Mouse (Mus musculus) lung, embryonic 15.5 days (tissue): ENCODE measurements around the gene Tek. TPM values are rescaled to one million over a fixed set of nuclear protein-coding genes. Genes with fewer than 3 reads are reported as not detected.

Experiments
- ATAC-seq: fragments of 200-750 bp; cut with Nextera tagmentation; 2 replicates; pipeline ENCODE4 v1.8.0; 2017; ENCODE audit warnings: moderate number of reproducible peaks, borderline replicate concordance; ENCODE audit not compliant: low FRiP score, low TSS enrichment; ENCODE audit errors: extremely low read depth
- H3K27ac ChIP-seq: fragments of 300-500 bp; sonication (generic); 2 replicates; pipeline ENCODE4 v1.5.1; 2015; ENCODE audit warnings: moderate library complexity, mild to moderate bottlenecking, inconsistent platforms
- H3K27me3 ChIP-seq: fragments of 300-500 bp; sonication (generic); 2 replicates; pipeline ENCODE4 v1.6.1; 2015; ENCODE audit warnings: inconsistent platforms
- H3K36me3 ChIP-seq: fragments of 300-500 bp; sonication (generic); 2 replicates; pipeline ENCODE4 v1.6.1; 2015; ENCODE audit warnings: inconsistent platforms
- H3K4me1 ChIP-seq: fragments of 300-500 bp; sonication (generic); 2 replicates; pipeline ENCODE4 v1.6.1; 2015; ENCODE audit warnings: inconsistent platforms
- H3K4me2 ChIP-seq: fragments of 300-500 bp; sonication (generic); 2 replicates; pipeline ENCODE4 v1.6.1; 2015; ENCODE audit warnings: inconsistent platforms, mild to moderate bottlenecking, moderate library complexity
- H3K4me3 ChIP-seq: fragments of 300-500 bp; sonication (generic); 2 replicates; pipeline ENCODE4 v1.5.1; 2015; ENCODE audit warnings: mild to moderate bottlenecking, inconsistent platforms
- H3K9ac ChIP-seq: fragments of 300-500 bp; sonication (generic); 2 replicates; pipeline ENCODE4 v1.6.1; 2015; ENCODE audit warnings: inconsistent platforms
- H3K9me3 ChIP-seq: fragments of 300-500 bp; sonication (generic); 2 replicates; pipeline ENCODE4 v1.6.1; 2016; ENCODE audit warnings: inconsistent platforms
- WGBS: fragments of 180-500 bp; shearing (Covaris S2); methylation state at CpG from one replicate; pipeline ENCODE4 v1.1.7; 2015; 5-methylcytosine and 5-hydroxymethylcytosine counted together
- polyA plus RNA-seq: library from polyadenylated mRNA; unstranded; fragments of >200 nt; fragmentation: Nextera tagmentation; extraction: Ambion mirVana; gene quantifications from 2 replicates; pipeline ENCODE4 v1.2.1, GENCODE M21; 2015

Tek gene
- polyA plus RNA-seq, 1 experiment from 2014 or later = 41.8 TPM

GRCm38 (mm10) chr4:94737326-94738295 lies 1.5 kb upstream of the Tek start:
- Histone ChIP-seq H3K36me3 (no peaks in the 10 kb centered on the region), H3K27ac (no peak overlapping the region), H3K9ac (no peak overlapping the region), H3K9me3 (no peaks in the 10 kb centered on the region), H3K4me1 (peaks cover 12% of the 10 kb centered on the region), H3K27me3 (no peaks in the 10 kb centered on the region), H3K4me2 (no peak overlapping the region), H3K4me3 (no peak overlapping the region)
- WGBS = 39% methylated on average over 5 of the region's 5 CpGs
- ATAC-seq = no peak

GRCm38 (mm10) chr4:94741824-94742223 lies 2.7 kb downstream of the Tek start:
- Histone ChIP-seq H3K4me2 (peak overlapping the region; percentile 37; the same call in 1 of the 2 replicates), H3K4me1 (peaks cover 32% of the 10 kb centered on the region), H3K27ac (no peak overlapping the region), H3K9me3 (no peaks in the 10 kb centered on the region), H3K4me3 (no peak overlapping the region), H3K27me3 (no peaks in the 10 kb centered on the region), H3K9ac (no peak overlapping the region), H3K36me3 (no peaks in the 10 kb centered on the region)
- no peak for ATAC-seq
- WGBS = 31% methylated on average over 1 of the region's 1 CpGs

GRCm38 (mm10) chr4:94745749-94746148 lies 6.7 kb downstream of the Tek start:
- no peaks in the 10 kb centered on the region for H3K36me3 ChIP-seq
- H3K4me1 ChIP-seq = peaks cover 26% of the 10 kb centered on the region
- no peak overlapping the region for H3K4me3 ChIP-seq
- H3K27me3 ChIP-seq = no peaks in the 10 kb centered on the region
- WGBS = 44% methylated on average over 3 of the region's 3 CpGs
- no peaks in the 10 kb centered on the region for H3K9me3 ChIP-seq
- no peak overlapping the region for H3K9ac ChIP-seq
- peak overlapping the region; percentile 59 for H3K27ac ChIP-seq
- no peak overlapping the region for H3K4me2 ChIP-seq
- ATAC-seq = no peak

- no peaks in the 10 kb centered on the region for H3K36me3 ChIP-seq
- H3K27ac ChIP-seq = peak overlapping the region; percentile 59
- WGBS = 15% methylated on average over 7 of the region's 7 CpGs
- H3K4me1 ChIP-seq = peaks cover 26% of the 10 kb centered on the region
- no peak overlapping the region for H3K9ac ChIP-seq
- ATAC-seq = peak; percentile 81; the same call in 1 of the 2 replicates
- H3K4me3 ChIP-seq = no peak overlapping the region
- H3K4me2 ChIP-seq = no peak overlapping the region
- no peaks in the 10 kb centered on the region for H3K27me3 ChIP-seq
- no peaks in the 10 kb centered on the region for H3K9me3 ChIP-seq
Measured at GRCm38 (mm10) chr4:94746387-94746811, 7.3 kb downstream of the Tek start.

DNA sequence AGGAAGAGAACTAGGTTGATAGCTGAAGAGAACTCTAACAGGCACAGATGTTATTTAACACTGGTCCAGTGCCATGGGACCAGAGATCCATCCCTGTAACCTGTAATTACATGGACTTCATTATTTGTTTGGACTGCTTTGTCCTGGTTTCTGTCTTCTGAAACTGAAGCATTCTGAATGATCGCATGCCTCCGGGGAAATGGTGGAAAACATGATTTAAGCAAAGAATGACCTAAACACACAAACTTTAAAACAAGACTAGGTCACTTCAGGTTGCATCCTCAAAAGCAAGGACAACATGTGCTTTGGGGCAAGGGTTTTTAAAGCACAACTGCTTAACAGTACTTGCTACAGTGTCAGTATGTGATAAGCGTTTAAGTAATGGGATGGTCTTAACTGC lies 8.2 kb downstream of the Tek start:
- no peaks in the 10 kb centered on the region for H3K9me3 ChIP-seq
- H3K27ac ChIP-seq = no peak overlapping the region
- H3K4me1 ChIP-seq = peaks cover 34% of the 10 kb centered on the region
- no peaks in the 10 kb centered on the region for H3K27me3 ChIP-seq
- H3K9ac ChIP-seq = no peak overlapping the region
- H3K4me3 ChIP-seq = no peak overlapping the region
- no peak overlapping the region for H3K4me2 ChIP-seq
- no peak for ATAC-seq
- 73% methylated on average over 3 of the region's 3 CpGs for WGBS
- no peaks in the 10 kb centered on the region for H3K36me3 ChIP-seq

GRCm38 (mm10) chr4:94752512-94752911 lies 13.4 kb downstream of the Tek start:
- 14% methylated on average over 9 of the region's 9 CpGs for WGBS
- H3K4me2 ChIP-seq = peak overlapping the region; percentile 40

DNA sequence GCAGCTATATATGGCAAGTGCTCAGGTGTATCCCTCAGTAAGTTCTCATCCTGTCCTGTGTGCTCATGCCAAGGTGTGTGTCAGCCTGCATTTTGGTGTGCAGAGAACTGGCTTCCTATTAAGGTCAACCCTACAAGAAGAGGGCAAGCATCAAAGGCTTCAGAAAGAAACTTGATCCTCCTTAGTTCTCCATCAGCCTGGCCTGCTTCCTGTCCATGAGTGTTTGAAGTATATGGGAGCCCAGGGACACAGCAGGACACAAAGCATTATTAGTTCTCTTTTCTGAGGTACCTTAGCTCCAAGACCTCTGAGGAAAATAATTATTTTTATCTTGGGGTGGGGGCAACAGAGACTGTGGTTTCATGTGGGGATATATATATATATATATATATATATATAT lies 26.1 kb downstream of the Tek start:
- no peaks in the 10 kb centered on the region for H3K4me1 ChIP-seq
- no peaks in the 10 kb centered on the region for H3K27me3 ChIP-seq
- H3K36me3 ChIP-seq = no peaks in the 10 kb centered on the region
- H3K4me3 ChIP-seq = no peak overlapping the region
- no peak overlapping the region for H3K4me2 ChIP-seq
- no peak overlapping the region for H3K9ac ChIP-seq
- H3K27ac ChIP-seq = no peak overlapping the region
- no peaks in the 10 kb centered on the region for H3K9me3 ChIP-seq
- ATAC-seq = no peak

More at GRCm38 (mm10) chr4:94752512-94752911, 13.4 kb downstream of the Tek start:
- ATAC-seq = peak; percentile 97
- peak overlapping the region; percentile 47 for H3K27ac ChIP-seq
- no peaks in the 10 kb centered on the region for H3K9me3 ChIP-seq
- no peaks in the 10 kb centered on the region for H3K27me3 ChIP-seq
- H3K4me1 ChIP-seq = peaks cover 13% of the 10 kb centered on the region
- H3K4me3 ChIP-seq = 0 out of 2 replicates have a peak overlapping the region, but pooled peaks have one; percentile 4
- H3K9ac ChIP-seq = no peak overlapping the region
- H3K36me3 ChIP-seq = no peaks in the 10 kb centered on the region

GRCm38 (mm10) chr4:94766176-94766575 lies 27.1 kb downstream of the Tek start:
- no peaks in the 10 kb centered on the region for H3K9me3 ChIP-seq
- no peaks in the 10 kb centered on the region for H3K27me3 ChIP-seq
- no peak overlapping the region for H3K4me2 ChIP-seq
- ATAC-seq = no peak
- 69% methylated on average over 7 of the region's 7 CpGs for WGBS
- H3K4me1 ChIP-seq = no peaks in the 10 kb centered on the region
- H3K4me3 ChIP-seq = no peak overlapping the region
- H3K36me3 ChIP-seq = no peaks in the 10 kb centered on the region
- no peak overlapping the region for H3K27ac ChIP-seq
- no peak overlapping the region for H3K9ac ChIP-seq

DNA sequence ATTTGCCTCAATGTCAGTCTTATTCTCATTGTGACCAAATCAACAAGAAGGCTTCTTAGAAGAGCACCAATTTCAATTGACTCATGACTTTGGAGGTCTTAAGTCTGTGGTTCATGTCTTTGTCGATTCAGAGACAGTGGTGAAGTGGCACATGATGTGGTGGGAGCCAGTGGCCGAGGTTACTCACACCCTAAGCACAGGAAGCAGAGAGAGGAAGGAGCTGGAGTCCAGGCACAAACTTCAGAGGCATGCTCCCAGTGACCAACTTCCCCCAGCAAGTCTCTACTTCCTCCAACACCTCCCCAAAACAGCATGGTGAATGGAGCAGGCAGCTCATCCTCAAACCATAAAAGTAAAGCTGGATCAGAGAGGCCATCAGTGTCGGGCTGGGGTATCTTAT lies 29.5 kb downstream of the Tek start:
- no peaks in the 10 kb centered on the region for H3K36me3 ChIP-seq
- no peak for ATAC-seq
- H3K4me1 ChIP-seq = no peaks in the 10 kb centered on the region
- no peak overlapping the region for H3K4me2 ChIP-seq
- H3K9me3 ChIP-seq = no peaks in the 10 kb centered on the region
- H3K9ac ChIP-seq = no peak overlapping the region
- no peak overlapping the region for H3K27ac ChIP-seq
- no peak overlapping the region for H3K4me3 ChIP-seq
- H3K27me3 ChIP-seq = no peaks in the 10 kb centered on the region
- 58% methylated on average over 3 of the region's 3 CpGs for WGBS

DNA sequence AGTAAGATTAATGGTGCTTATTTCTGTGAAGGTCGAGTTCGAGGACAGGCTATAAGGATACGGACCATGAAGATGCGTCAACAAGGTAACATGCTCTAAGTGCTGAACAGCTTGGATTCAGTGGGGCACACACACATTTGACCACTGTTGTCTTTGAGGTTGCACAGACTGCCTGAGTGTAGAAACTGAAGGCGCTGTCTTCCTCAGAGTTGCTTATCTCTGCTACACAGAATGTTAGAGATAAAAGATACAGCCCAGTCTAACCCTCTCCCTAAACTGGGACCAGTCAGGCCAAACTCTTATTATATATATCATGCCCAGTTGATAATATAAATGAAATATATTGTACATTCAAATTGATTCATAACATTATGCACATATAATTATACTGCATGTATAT lies 42.0 kb downstream of the Tek start:
- Histone ChIP-seq H3K27ac (no peak overlapping the region), H3K9ac (no peak overlapping the region), H3K27me3 (no peaks in the 10 kb centered on the region), H3K4me1 (no peaks in the 10 kb centered on the region), H3K36me3 (no peaks in the 10 kb centered on the region), H3K9me3 (no peaks in the 10 kb centered on the region), H3K4me2 (no peak overlapping the region), H3K4me3 (no peak overlapping the region)
- WGBS = 85% methylated on average over 5 of the region's 5 CpGs
- no peak for ATAC-seq

- ATAC-seq = no peak
- no peak overlapping the region for H3K27ac ChIP-seq
- H3K9me3 ChIP-seq = no peaks in the 10 kb centered on the region
- H3K36me3 ChIP-seq = no peaks in the 10 kb centered on the region
- H3K4me1 ChIP-seq = no peaks in the 10 kb centered on the region
- no peak overlapping the region for H3K4me2 ChIP-seq
- H3K27me3 ChIP-seq = no peaks in the 10 kb centered on the region
- H3K4me3 ChIP-seq = no peak overlapping the region
- H3K9ac ChIP-seq = no peak overlapping the region
- 93% methylated on average over 2 of the region's 2 CpGs for WGBS
Measured at GRCm38 (mm10) chr4:94785921-94786320, 46.8 kb downstream of the Tek start.

DNA sequence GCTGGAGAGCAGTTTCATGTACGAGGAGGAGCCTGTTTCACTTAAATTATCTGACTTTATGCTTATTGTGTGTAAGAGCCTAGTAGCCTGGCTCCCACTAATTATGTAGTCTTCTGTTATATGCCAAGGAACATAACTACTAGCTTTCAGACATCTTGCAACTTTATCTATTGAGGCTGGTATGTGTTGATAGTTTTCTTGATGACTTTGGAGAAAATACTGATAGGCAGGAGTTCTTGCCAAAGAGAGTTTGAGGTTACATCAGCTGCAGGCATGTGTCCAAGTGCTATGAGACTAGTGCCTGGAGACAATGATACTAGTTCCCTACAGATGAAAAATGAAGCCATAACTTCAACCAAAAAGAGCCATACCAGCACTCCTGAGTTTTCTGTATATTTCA lies 64.1 kb downstream of the Tek start:
- Histone ChIP-seq H3K4me2 (no peak overlapping the region), H3K9ac (no peak overlapping the region), H3K4me1 (no peaks in the 10 kb centered on the region), H3K27me3 (no peaks in the 10 kb centered on the region), H3K27ac (no peak overlapping the region), H3K9me3 (no peaks in the 10 kb centered on the region), H3K36me3 (no peaks in the 10 kb centered on the region), H3K4me3 (no peak overlapping the region)
- ATAC-seq = peak; percentile 64; the same call in 1 of the 2 replicates
- WGBS = 42% methylated on average over 1 of the region's 1 CpGs
